Mouse (Mus musculus) liver, embryonic 12.5 days (tissue): Measurements from ENCODE around the gene Mybbp1a. TPM values are rescaled to one million over a fixed set of nuclear protein-coding genes. Genes with fewer than 3 reads are reported as not detected.
"Not testable (repeated sequence)": the region's sequence is repeated elsewhere in the genome, so short reads cannot be mapped to it uniquely, and the experiment has no call there.

Experiments
- ATAC-seq: fragments of 200-750 bp; cut with Nextera tagmentation; 2 replicates; pipeline ENCODE4 v1.8.0; 2017; ENCODE audit warnings: moderate number of reproducible peaks, mild to moderate bottlenecking, moderate library complexity
- H3K27ac ChIP-seq: fragments of 300-500 bp; sonication (generic); 2 replicates; pipeline ENCODE4 v1.5.1; 2016; ENCODE audit warnings: mild to moderate bottlenecking
- H3K27me3 ChIP-seq: fragments of 300-500 bp; sonication (generic); replicated peaks from 2 replicates; pipeline ENCODE4 v1.6.1; 2016; ENCODE audit warnings: mild to moderate bottlenecking, moderate library complexity
- H3K36me3 ChIP-seq: fragments of 300-500 bp; sonication (generic); 2 replicates; pipeline ENCODE4 v1.6.1; 2016; ENCODE audit warnings: mild to moderate bottlenecking, moderate library complexity
- H3K4me1 ChIP-seq: fragments of 300-500 bp; sonication (generic); 2 replicates; pipeline ENCODE4 v1.6.1; 2016
- H3K4me2 ChIP-seq: fragments of 300-500 bp; sonication (generic); 2 replicates; pipeline ENCODE4 v1.6.1; 2016; ENCODE audit warnings: mild to moderate bottlenecking, moderate library complexity
- H3K4me3 ChIP-seq: fragments of 300-500 bp; sonication (generic); 2 replicates; pipeline ENCODE4 v1.5.1; 2016; ENCODE audit warnings: mild to moderate bottlenecking, moderate library complexity
- H3K9ac ChIP-seq: fragments of 300-500 bp; sonication (generic); 2 replicates; pipeline ENCODE4 v1.6.1; 2016; ENCODE audit warnings: mild to moderate bottlenecking, moderate library complexity
- H3K9me3 ChIP-seq: fragments of 300-500 bp; sonication (generic); replicated peaks from 2 replicates; pipeline ENCODE4 v1.6.1; 2016; ENCODE audit warnings: mild to moderate bottlenecking, moderate library complexity
- WGBS: fragments of 180-500 bp; shearing (Covaris S2); methylation state at CpG from one replicate; pipeline ENCODE4 v1.1.7; 2016; ENCODE audit not compliant: insufficient replicate concordance; 5-methylcytosine and 5-hydroxymethylcytosine counted together
- polyA plus RNA-seq: library from polyadenylated mRNA; unstranded; fragments of >200 nt; fragmentation: Nextera tagmentation; extraction: Ambion mirVana; gene quantifications from 2 replicates; pipeline ENCODE4 v1.2.1, GENCODE M21; 2016

Mybbp1a gene
- polyA plus RNA-seq, 1 experiment from 2014 or later: 192 TPM

DNA sequence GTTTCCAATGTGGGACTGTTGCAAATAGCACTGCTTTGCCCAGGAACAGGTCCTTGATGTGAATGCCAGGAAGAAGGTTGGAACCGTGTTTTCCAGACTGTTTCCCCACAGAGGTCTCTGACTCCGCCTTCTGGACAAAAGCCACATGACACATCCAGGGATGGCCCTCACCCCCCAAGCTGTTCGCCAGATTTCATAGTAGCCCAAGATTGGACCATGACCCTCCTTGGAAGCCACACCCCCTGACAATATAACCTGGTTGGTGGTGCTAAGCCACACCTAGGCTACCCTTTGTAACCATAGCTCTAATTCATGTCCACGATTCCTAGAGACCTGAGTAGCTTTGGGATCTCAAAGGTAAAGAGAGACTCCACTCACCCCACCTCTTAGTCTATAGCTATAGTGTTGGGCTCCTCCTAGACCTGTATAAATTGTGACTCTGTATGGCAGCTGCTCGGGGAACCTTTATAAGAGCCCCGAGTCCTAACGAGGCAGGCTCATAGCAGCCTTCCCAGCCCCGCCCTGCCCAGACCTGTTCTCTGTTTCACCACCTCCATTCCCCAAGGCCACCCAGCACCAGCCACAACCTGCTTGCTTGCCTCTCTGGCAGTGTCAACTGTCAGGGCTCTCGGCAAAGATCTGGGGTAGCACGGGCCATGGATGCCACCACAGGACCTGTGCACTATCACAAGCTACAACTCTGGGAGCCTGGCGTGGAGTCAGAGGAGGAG is 6.0 kb upstream of the Mybbp1a start, which contains the start of gene Ggt6:
TSS of gene Ggt6 (plus strand) at position 564 of the 731 bp plus-strand sequence.
- 0 out of 2 replicates have a peak, but pooled peaks have one; percentile 18 for ATAC-seq
- H3K4me1 ChIP-seq: no peaks in the 10 kb centered on the region
- 55% methylated on average over 11 of the region's 11 CpGs for WGBS
- H3K9ac ChIP-seq: no peak within 1 kb of the TSS
- H3K36me3 ChIP-seq: no peaks in the 10 kb centered on the region
- H3K9me3 ChIP-seq: no peaks in the 10 kb centered on the region
- H3K4me3 ChIP-seq: no peak within 1 kb of the TSS
- H3K27me3 ChIP-seq: peaks cover 4% of the 10 kb centered on the region; the same call in 1 of the 2 replicates
- no peak within 1 kb of the TSS for H3K4me2 ChIP-seq
- no peak within 1 kb of the TSS for H3K27ac ChIP-seq

DNA sequence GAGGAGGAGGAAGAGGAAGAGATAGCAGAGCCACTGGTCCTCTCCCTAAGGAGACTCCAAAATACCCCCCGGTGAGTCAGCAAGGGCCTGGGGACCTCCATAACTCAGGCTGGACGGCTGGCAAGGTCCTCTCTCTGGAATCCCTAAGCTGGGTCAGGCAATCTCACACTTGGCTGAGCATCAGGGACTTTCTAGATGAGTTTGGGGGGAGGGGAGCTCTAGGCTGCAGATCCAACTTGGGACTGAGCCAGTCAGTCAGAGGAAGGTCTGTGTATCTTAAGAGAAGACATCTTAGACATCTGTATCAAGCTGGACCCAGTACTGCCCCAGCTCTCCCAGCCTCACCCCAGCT is 5.5 kb upstream of the Mybbp1a start:
- 0 out of 2 replicates have a peak, but pooled peaks have one; percentile 14 for ATAC-seq
- H3K4me1 ChIP-seq: no peaks in the 10 kb centered on the region
- no peak overlapping the region for H3K4me3 ChIP-seq
- H3K9me3 ChIP-seq: no peaks in the 10 kb centered on the region
- H3K36me3 ChIP-seq: no peaks in the 10 kb centered on the region
- H3K27me3 ChIP-seq: peaks cover 4% of the 10 kb centered on the region; the same call in 1 of the 2 replicates
- H3K4me2 ChIP-seq: no peak overlapping the region
- no peak overlapping the region for H3K9ac ChIP-seq
- WGBS: 40% methylated on average over 2 of the region's 2 CpGs
- H3K27ac ChIP-seq: no peak overlapping the region

DNA sequence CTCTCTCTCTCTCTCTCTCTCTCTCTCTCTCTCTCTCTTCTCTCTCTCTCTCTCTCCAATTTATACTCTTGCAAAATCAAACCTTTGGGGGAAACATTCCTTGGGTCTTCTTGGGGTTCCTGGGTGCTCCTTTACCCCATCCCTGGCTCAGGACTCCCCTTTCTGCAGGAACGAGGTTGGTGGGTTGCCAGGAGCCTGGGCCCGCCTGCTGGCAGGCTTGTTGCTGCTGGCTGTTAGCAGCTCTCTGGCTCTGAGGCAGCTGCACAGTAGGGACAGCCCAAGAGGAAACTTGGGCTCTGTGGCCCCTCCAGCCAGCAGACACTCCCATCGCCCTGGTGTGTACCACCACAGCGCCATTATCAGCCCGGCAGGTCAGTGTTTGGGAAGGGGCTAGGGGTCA is 4.9 kb upstream of the Mybbp1a start:
- H3K27me3 ChIP-seq: peaks cover 4% of the 10 kb centered on the region; the same call in 1 of the 2 replicates
- no peaks in the 10 kb centered on the region for H3K4me1 ChIP-seq
- H3K27ac ChIP-seq: no peak overlapping the region
- no peak overlapping the region for H3K4me3 ChIP-seq
- ATAC-seq: no peak
- 70% methylated on average over 5 of the region's 5 CpGs for WGBS
- no peaks in the 10 kb centered on the region for H3K36me3 ChIP-seq
- H3K9me3 ChIP-seq: no peaks in the 10 kb centered on the region
- H3K4me2 ChIP-seq: no peak overlapping the region
- H3K9ac ChIP-seq: no peak overlapping the region

DNA sequence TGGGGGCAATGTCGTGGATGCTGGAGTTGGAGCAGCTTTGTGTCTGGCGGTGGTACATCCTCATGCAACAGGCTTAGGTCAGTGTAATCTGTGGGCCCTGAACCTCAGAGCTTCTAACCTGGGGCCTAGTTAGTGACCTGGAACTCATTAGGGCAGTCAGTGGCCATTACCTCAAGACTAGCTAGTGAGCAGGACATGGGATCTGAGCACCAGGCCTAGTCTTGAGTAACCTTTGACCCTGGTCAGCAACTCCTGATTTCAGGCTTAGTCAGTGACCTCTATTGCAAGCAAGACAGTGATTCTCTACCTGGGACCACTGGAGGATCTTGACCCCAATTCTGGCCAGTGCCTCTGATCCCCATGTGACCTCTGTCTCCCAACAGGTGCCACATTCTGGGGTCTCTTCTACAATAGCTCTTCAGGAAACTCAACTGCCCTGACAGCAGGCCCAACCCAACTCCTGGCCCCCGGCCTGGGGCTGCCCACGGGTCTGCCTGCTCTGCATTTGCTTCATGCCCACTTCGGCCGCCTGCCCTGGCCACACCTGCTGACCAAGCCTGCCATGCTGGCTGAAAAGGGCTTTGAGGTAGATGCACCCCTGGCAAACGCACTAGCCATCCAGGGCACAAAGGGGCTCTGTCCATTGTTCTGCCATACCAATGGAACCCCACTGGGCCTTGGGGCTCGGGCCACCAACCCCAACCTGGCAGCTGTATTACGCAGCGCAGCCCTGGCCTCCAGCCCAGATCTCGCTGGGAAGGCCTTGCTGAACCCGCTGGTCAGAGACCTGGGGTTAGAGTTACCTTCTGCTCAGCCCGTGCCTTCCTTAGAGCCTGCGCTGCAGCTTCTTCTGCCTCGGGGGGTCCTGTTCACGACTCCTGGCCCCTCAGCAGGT is 4.2 kb upstream of the Mybbp1a start:
- Histone ChIP-seq H3K4me1 (peaks cover 7% of the 10 kb centered on the region), H3K4me2 (no peak overlapping the region), H3K27me3 (peaks cover 4% of the 10 kb centered on the region; the same call in 1 of the 2 replicates), H3K36me3 (no peaks in the 10 kb centered on the region), H3K9ac (no peak overlapping the region), H3K4me3 (no peak overlapping the region), H3K27ac (no peak overlapping the region), H3K9me3 (no peaks in the 10 kb centered on the region)
- 78% methylated on average over 16 of the region's 16 CpGs for WGBS
- ATAC-seq: no peak

GRCm38 (mm10) chr11:72438411-72438810 is 2.7 kb upstream of the Mybbp1a start:
- WGBS: 44% methylated on average over 4 of the region's 4 CpGs
- ATAC-seq: no peak
- no peaks in the 10 kb centered on the region for H3K9me3 ChIP-seq
- no peak overlapping the region for H3K27ac ChIP-seq
- H3K4me2 ChIP-seq: no peak overlapping the region
- peaks cover 4% of the 10 kb centered on the region; the same call in 1 of the 2 replicates for H3K27me3 ChIP-seq
- H3K4me3 ChIP-seq: no peak overlapping the region
- peaks cover 13% of the 10 kb centered on the region for H3K36me3 ChIP-seq
- no peak overlapping the region for H3K9ac ChIP-seq
- H3K4me1 ChIP-seq: peaks cover 21% of the 10 kb centered on the region

DNA sequence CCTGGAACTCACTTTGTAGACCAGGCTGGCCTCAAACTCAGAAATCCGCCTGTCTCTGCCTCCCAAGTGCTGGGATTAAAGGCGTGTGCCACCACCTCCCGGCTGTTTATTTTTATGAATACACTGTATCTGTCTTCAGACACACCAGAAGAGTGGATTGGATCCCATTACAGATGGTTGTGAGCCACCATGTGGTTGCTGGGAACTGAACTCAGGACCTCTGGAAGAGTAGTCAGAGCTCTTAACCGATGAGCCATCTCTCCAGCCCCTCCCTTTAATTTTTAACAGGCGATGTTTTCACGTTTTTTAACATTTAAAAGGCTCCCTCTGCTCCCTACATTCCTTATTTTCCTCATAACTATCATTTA is 574 bp upstream of the Mybbp1a start:
- ATAC-seq: not testable (repeated sequence)
- 30% methylated on average over 6 of the region's 6 CpGs for WGBS
- H3K4me1 ChIP-seq: peaks cover 33% of the 10 kb centered on the region

DNA sequence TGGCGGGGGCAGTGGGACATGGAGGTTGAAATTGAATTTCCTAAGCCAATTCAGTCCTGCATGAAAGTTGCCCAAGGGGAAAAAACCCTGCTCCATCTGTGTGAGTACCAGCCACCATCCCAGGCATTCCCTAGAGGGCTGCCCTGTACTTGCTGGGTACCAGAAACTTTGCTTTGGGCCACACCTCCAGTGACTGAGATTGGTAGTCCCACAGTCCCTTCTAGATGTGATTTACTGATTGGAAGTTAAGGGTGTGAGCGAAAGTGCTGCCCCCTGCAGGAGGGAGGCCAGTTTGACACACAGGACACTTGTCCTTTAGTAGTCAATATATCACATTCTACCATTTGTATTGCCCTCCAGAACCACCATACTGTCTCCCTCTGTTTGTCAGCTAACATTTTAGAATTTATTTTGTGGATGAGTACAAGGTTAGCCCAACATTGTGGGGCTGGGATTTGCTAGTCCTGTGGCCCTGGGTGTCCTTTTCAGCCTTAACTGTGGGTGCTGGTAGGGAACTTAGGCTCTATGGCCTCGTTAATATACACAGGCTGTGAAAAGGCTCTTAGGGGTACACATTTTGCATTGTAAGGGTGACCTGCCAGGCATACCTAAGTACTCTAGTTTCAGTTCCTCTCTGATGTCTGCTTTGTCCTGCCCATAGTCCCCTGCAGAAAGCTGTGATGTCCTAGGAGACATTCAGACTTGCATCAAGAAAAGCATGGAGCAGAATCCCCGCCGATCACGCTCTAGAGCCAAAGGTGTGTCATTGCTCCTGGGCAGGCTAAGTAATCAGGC is 5.4 kb downstream of the Mybbp1a start:
- H3K27me3 ChIP-seq: no peaks in the 10 kb centered on the region
- H3K9ac ChIP-seq: no peak overlapping the region
- ATAC-seq: no peak
- H3K9me3 ChIP-seq: no peaks in the 10 kb centered on the region
- H3K27ac ChIP-seq: no peak overlapping the region
- peaks cover 94% of the 10 kb centered on the region for H3K36me3 ChIP-seq
- WGBS: 79% methylated on average over 6 of the region's 6 CpGs
- H3K4me3 ChIP-seq: no peak overlapping the region
- no peak overlapping the region for H3K4me2 ChIP-seq
- peaks cover 36% of the 10 kb centered on the region for H3K4me1 ChIP-seq

More for the DNA sequence above, 574 bp upstream of the Mybbp1a start:
- Histone ChIP-seq H3K4me2 (peak overlapping the region; percentile 88), H3K9ac (peak overlapping the region; percentile 77), H3K36me3 (peaks cover 35% of the 10 kb centered on the region), H3K27ac (peak overlapping the region; percentile 72), H3K4me3 (peak overlapping the region; percentile 82)
- H3K9me3 ChIP-seq, H3K27me3 ChIP-seq: not testable (repeated sequence)

DNA sequence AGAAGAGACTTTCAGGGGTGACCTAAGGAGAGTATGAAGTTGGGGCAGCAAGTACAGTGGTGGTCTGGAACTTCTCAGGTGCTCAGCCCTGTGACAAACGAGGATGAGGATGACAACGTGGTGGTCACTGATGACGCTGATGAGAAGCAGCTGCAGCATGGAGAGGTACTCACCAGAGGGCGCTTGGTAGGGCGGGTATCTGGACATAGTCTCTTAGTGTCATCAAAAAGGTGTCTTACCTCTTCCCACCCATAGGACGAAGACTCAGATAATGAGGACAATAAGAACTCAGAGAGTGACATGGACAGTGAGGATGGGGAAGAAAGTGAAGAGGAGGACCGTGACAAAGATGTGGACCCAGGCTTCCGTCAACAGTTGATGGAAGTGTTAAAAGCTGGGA is 6.3 kb downstream of the Mybbp1a start:
- no peak for ATAC-seq
- Histone ChIP-seq H3K4me1 (peaks cover 26% of the 10 kb centered on the region), H3K9ac (no peak overlapping the region), H3K27me3 (no peaks in the 10 kb centered on the region), H3K4me3 (no peak overlapping the region), H3K9me3 (no peaks in the 10 kb centered on the region), H3K36me3 (peaks cover 100% of the 10 kb centered on the region), H3K4me2 (no peak overlapping the region), H3K27ac (no peak overlapping the region)
- WGBS: 69% methylated on average over 8 of the region's 8 CpGs

GRCm38 (mm10) chr11:72452140-72452665 is 11.0 kb downstream of the Mybbp1a start:
- Histone ChIP-seq H3K27ac (no peak overlapping the region), H3K27me3 (no peaks in the 10 kb centered on the region), H3K4me2 (no peak overlapping the region), H3K4me3 (no peak overlapping the region), H3K4me1 (peaks cover 20% of the 10 kb centered on the region; the same call in 1 of the 2 replicates), H3K36me3 (peaks cover 84% of the 10 kb centered on the region), H3K9me3 (no peaks in the 10 kb centered on the region), H3K9ac (no peak overlapping the region)
- WGBS: 70% methylated on average over 3 of the region's 3 CpGs
- ATAC-seq: no peak

GRCm38 (mm10) chr11:72453105-72453953 is 12.2 kb downstream of the Mybbp1a start:
- ATAC-seq: no peak
- H3K9me3 ChIP-seq: no peaks in the 10 kb centered on the region
- no peak overlapping the region for H3K9ac ChIP-seq
- WGBS: 71% methylated on average over 15 of the region's 15 CpGs
- no peak overlapping the region for H3K4me2 ChIP-seq
- H3K4me3 ChIP-seq: no peak overlapping the region
- H3K27ac ChIP-seq: no peak overlapping the region
- no peaks in the 10 kb centered on the region for H3K27me3 ChIP-seq
- peaks cover 77% of the 10 kb centered on the region for H3K36me3 ChIP-seq
- H3K4me1 ChIP-seq: peaks cover 32% of the 10 kb centered on the region

DNA sequence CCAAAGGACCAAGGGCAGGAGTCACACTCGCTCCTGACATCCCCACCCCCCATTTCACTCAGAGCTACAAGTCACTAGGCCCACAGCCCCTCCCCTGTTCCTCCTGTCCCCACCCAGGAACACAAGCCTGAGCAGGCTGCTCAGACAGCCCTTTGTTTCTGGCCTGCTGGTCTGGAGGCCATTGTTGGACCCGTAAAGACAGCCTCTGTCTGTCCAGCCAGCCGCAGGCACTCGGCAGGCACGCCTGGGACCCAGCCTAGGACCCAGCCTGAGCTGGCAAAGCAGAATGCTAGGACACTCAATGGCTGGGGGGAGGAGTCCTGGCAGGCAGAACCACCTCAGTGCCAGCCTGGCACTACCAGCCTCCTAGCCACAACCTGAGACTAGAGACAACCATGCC is 14.5 kb downstream of the Mybbp1a start:
- H3K4me1 ChIP-seq: peaks cover 51% of the 10 kb centered on the region
- no peak overlapping the region for H3K9ac ChIP-seq
- H3K27ac ChIP-seq: no peak overlapping the region
- no peaks in the 10 kb centered on the region for H3K9me3 ChIP-seq
- H3K27me3 ChIP-seq: no peaks in the 10 kb centered on the region
- no peak overlapping the region for H3K4me2 ChIP-seq
- 84% methylated on average over 5 of the region's 5 CpGs for WGBS
- peaks cover 60% of the 10 kb centered on the region for H3K36me3 ChIP-seq
- H3K4me3 ChIP-seq: no peak overlapping the region
- ATAC-seq: no peak
